ENCODE assay signal across 32 mouse cellular contexts in genomic region chr11:34239691-34240090, GRCm38 (mm10). TPM values are rescaled to one million over a fixed set of nuclear protein-coding genes. Genes with fewer than 3 reads are reported as not detected.
DNase-seq lines count a peak whose midpoint lies in the region; TF ChIP-seq lines count a peak whose summit lies in the region.
"Had no signal": no experiment of that assay in that cellular context is flagged by ENCODE, and none has a peak within 500 bp of the region (broad histone marks: within the 10 kb centered on the region; RNA-seq: fewer than 3 reads in every experiment).

No protein-coding gene starts in this region.

- no peak overlapping the region for H3K4me2 ChIP-seq in CH12.LX (ENCODE audit: insufficient read depth, low read depth, poor library complexity, severe bottlenecking)
- H3K4me2 ChIP-seq: heart, embryonic 15.5 days; neural tube, embryonic 13.5 days had no signal

- 0 out of 2 replicates have a peak, but pooled peaks have one; percentile 4 for TF ChIP-seq POLR2A in CH12.LX (IDR thresholded peaks at IDR 0.05; ENCODE audit: low read depth, low read length)

- no peak for TF ChIP-seq RAD21 in CH12.LX (IDR thresholded peaks at IDR 0.05; ENCODE audit: low read depth, low read length)

- H3K27me3 ChIP-seq in CH12.LX (replicated peaks) = no peaks in the 10 kb centered on the region
- H3K27me3 ChIP-seq: heart, embryonic 15.5 days; neural tube, embryonic 13.5 days had no signal

- intact Hi-C loops in heart, postnatal 25 days (cut with DNase I) = no loop called here
- intact Hi-C loops in heart, postnatal 14 days (cut with DNase I) = no loop called here

- in situ Hi-C loops in CH12.LX (cut with MboI; ENCODE audit: low pct_ligation_motif_present, low pct_unique_long_range_greater_than_20kb, low sequenced_read_pairs) = loop anchor here (25.0 kb wide), 1 partner anchor 573 kb away; no protein-coding TSS in a partner anchor

- H3K4me1 ChIP-seq in CH12.LX (ENCODE audit: control insufficient read depth in 1 of 2, insufficient read depth in 2 of 2) = no peaks in the 10 kb centered on the region
- H3K4me1 ChIP-seq: heart, embryonic 15.5 days; midbrain, embryonic 10.5 days; neural tube, embryonic 13.5 days had no signal

- H3K36me3 ChIP-seq in CH12.LX (replicated peaks in 1 of 2; ENCODE audit: control insufficient read depth in 1 of 2, insufficient read depth in 1 of 2, low read length in 1 of 2) = peaks cover 88 to 100% of the 10 kb centered on the region in 2 experiments
- H3K36me3 ChIP-seq: heart, embryonic 15.5 days; midbrain, embryonic 10.5 days; neural tube, embryonic 13.5 days had no signal

- dilution Hi-C loops in CH12.LX (cut with MboI; ENCODE audit: extremely low pct_ligation_motif_present, extremely low pct_unique_long_range_greater_than_20kb, low sequenced_read_pairs) = no loop called here

- H3K4me3 ChIP-seq in CH12.LX (replicated peaks in 1 of 3; ENCODE audit: low read depth in 2 of 3, low read length in 2 of 3, poor library complexity in 1 of 3) = no peak overlapping the region
- H3K4me3 ChIP-seq: heart, embryonic 15.5 days; midbrain, embryonic 10.5 days; myocyte; neural tube, embryonic 13.5 days had no signal

- TF ChIP-seq EP300 in CH12.LX (IDR thresholded peaks at IDR 0.05; ENCODE audit: low read length) = no peak

- TF ChIP-seq CTCF in CH12.LX (conservative IDR thresholded peaks at IDR 0.05 in 1 of 2, IDR thresholded peaks at IDR 0.05 in 1 of 2; ENCODE audit: low read depth in 2 of 2, low read length in 2 of 2) = no peak

- no peak overlapping the region for H3K9ac ChIP-seq in CH12.LX (ENCODE audit: insufficient read depth, low read depth)
- H3K9ac ChIP-seq: heart, embryonic 15.5 days; neural tube, embryonic 13.5 days had no signal

- no peaks in the 10 kb centered on the region for H3K79me2 ChIP-seq in CH12.LX (replicated peaks; ENCODE audit: control insufficient read depth, extremely low read depth, insufficient read depth, poor library complexity, severe bottlenecking)

- no peak overlapping the region for H3K27ac ChIP-seq in CH12.LX (ENCODE audit: insufficient read depth, low read depth)
- H3K27ac ChIP-seq: heart, embryonic 15.5 days; hindbrain, postnatal 0 days; midbrain, embryonic 10.5 days; neural tube, embryonic 13.5 days had no signal

- peak; percentile 95 for DNase-seq in heart, adult 11 months
- DNase-seq in heart, postnatal 25 days (ENCODE audit: low spot score) = no peak
- DNase-seq in CH12.LX (ENCODE audit: extremely low read depth) = no peak
- DNase-seq in adrenal gland, postnatal 10 days = peak; percentile 39
- peak; percentile 10 to 17 for DNase-seq in heart, postnatal 14 days
- DNase-seq in cerebellum, adult 18-20 months = no peak
- DNase-seq in retina, embryonic 14.5 days (ENCODE audit: low spot score) = no peak
- DNase-seq: B cell, adult 2 months; cerebellum, adult 9-10 months; kidney, adult 9 months; kidney, postnatal 14 days; right cerebral cortex, adult 18-20 months had no signal

- H3K9me3 ChIP-seq in CH12.LX (replicated peaks; ENCODE audit: low read length) = peaks cover 20% of the 10 kb centered on the region
- H3K9me3 ChIP-seq: heart, embryonic 15.5 days; midbrain, embryonic 10.5 days; neural tube, embryonic 13.5 days had no signal

TF ChIP-seq in CH12.LX, 34 proteins besides CTCF, POLR2A, EP300 and RAD21:
- no peak for TF ChIP-seq ZKSCAN1 (IDR thresholded peaks at IDR 0.05; ENCODE audit: borderline replicate concordance, low read depth, low read length)
- TF ChIP-seq ZMIZ1 (IDR thresholded peaks at IDR 0.05; ENCODE audit: low read depth, low read length) = no peak
- TF ChIP-seq POLR2AphosphoS2 (IDR thresholded peaks at IDR 0.05; ENCODE audit: low read depth, low read length) = no peak
- no peak for TF ChIP-seq PAX5 (IDR thresholded peaks at IDR 0.05; ENCODE audit: low read length)
- no peak for TF ChIP-seq MYC (IDR thresholded peaks at IDR 0.05; ENCODE audit: low read depth, low read length)
- no peak for TF ChIP-seq RCOR1 (conservative IDR thresholded peaks at IDR 0.05; ENCODE audit: low read depth, low read length)
- no peak for TF ChIP-seq ZNF384 (IDR thresholded peaks at IDR 0.05; ENCODE audit: low read depth, low read length)
- no peak for TF ChIP-seq TCF12 (IDR thresholded peaks at IDR 0.05; ENCODE audit: low read depth, low read length)

RNA-seq across cellular contexts. Expression of gene Foxi1, which starts 31.8 kb away (rescaled TPM):
- total RNA-seq in heart, postnatal 25 days (2021) = not detected
- total RNA-seq in CH12.LX (2012; rRNA removed) = not detected in 2 replicates
- not detected in 2 replicates for total RNA-seq in CH12.LX (2014; rRNA removed)
- not detected in 2 replicates for polyA plus RNA-seq in CH12.LX (2012; ENCODE audit: insufficient read length, low read depth)
- total RNA-seq in adrenal gland, postnatal 10 days (2021) = not detected
- not detected for total RNA-seq in heart, postnatal 14 days (2021)
- total RNA-seq: gastrocnemius, postnatal 36 days; hindbrain, postnatal 0 days; layer of hippocampus, adult 18-20 months; layer of hippocampus, postnatal 14 days; liver, adult 2 months; MEL had no signal
- polyA plus RNA-seq: activated CD4-positive, CD25-positive, alpha-beta regulatory T cell, adult 4 months; forebrain, embryonic 14.5 days; heart, embryonic 15.5 days; hindbrain, embryonic 11.5 days; hindbrain, postnatal 0 days; intestine, embryonic 16.5 days; limb, embryonic 11.5 days; liver, adult 2 months; liver, embryonic 16.5 days; lung, embryonic 16.5 days; midbrain, embryonic 10.5 days; midbrain, embryonic 16.5 days; myocyte; neural tube, embryonic 13.5 days; small intestine, adult 2 months; urinary bladder, adult 2 months had no signal

Comparison
In these comparisons a context has a peak if more than half of its experiments do, and no peak if none do; other contexts are left out.
1. DNase-seq: peak in heart, adult 11 months (single experiment), adrenal gland, postnatal 10 days (single experiment) and heart, postnatal 14 days (2 of 2); none in heart, postnatal 25 days (single experiment), CH12.LX (single experiment), cerebellum, adult 18-20 months (0 of 2) and retina, embryonic 14.5 days (single experiment).